Mouse (Mus musculus): ENCODE measurements around the gene Tbx5.

GRCm38 (mm10) chr5:119875421-119875820, 43.0 kb downstream of the Tbx5 start:
- TF ChIP-seq ZNF384 (IDR thresholded peaks at IDR 0.05; ENCODE audit: low read depth, low read length) (no peak), HCFC1 (IDR thresholded peaks at IDR 0.05; ENCODE audit: borderline replicate concordance, insufficient read depth, low read length) (no peak)
